Mouse (Mus musculus) heart, postnatal 36 days (tissue): ENCODE measurements around the gene Slc25a35. TPM values are rescaled to one million over a fixed set of nuclear protein-coding genes. Genes with fewer than 3 reads are reported as not detected.
A peak's percentile ranks its signal among the peaks of the same experiment; 100 is the strongest.
"Not testable (repeated sequence)": the region's sequence is repeated elsewhere in the genome, so short reads cannot be mapped to it uniquely, and the experiment has no call there.

Source experiments
- DNase-seq, 2 experiments: peaks; one replicate each; pipeline ENCODE4 v3.0.0; 2021 to 2022
- intact Hi-C: fragments of 180-260 bp; cut with DNase I; formaldehyde crosslinking; loops from one replicate; pipeline ENCODE4 v1.15.1; 2025
- microRNA-seq, 2 experiments: library from miRNA; unstranded; fragments of <30 nt; microRNA quantifications; one replicate each; pipeline ENCODE4 v1.2.0; 2021; ENCODE audit warnings: borderline number of aligned reads in 2 of 2
- total RNA-seq, 2 experiments: library from RNA; stranded (reverse); gene quantifications; 2 replicates each; pipeline ENCODE4 v1.2.3; 2021

Slc25a35 gene
- total RNA-seq, 2 experiments from 2014 or later, result 5.0 to 5.8 TPM

GRCm38 (mm10) chr11:69002782-69003181 lies 34.9 kb downstream of the Slc25a35 start:
- intact Hi-C loops, DNase-seq: not testable (repeated sequence)

- intact Hi-C loops, result no loop called here
- DNase-seq, result no peak
Measured at GRCm38 (mm10) chr11:69003592-69003991, 35.7 kb downstream of the Slc25a35 start.

- intact Hi-C loops, result no loop called here
- no peak for DNase-seq
Measured at GRCm38 (mm10) chr11:69005193-69005592, 37.3 kb downstream of the Slc25a35 start.

- intact Hi-C loops, DNase-seq: not testable (repeated sequence)
Measured at GRCm38 (mm10) chr11:69006575-69006974, 38.6 kb downstream of the Slc25a35 start.

- intact Hi-C loops, result no loop called here
- DNase-seq, result peak; percentile 87 to 89
Measured at GRCm38 (mm10) chr11:69008182-69009121, 40.5 kb downstream of the Slc25a35 start, which contains the start of gene Pfas. Gene Pfas, minus strand, starts transcription at chr11:69008460.

- intact Hi-C loops, result no loop called here
- DNase-seq, result no peak
Measured at GRCm38 (mm10) chr11:69009508-69009907, 41.6 kb downstream of the Slc25a35 start.

GRCm38 (mm10) chr11:69010400-69011323 lies 42.7 kb downstream of the Slc25a35 start:
- no peak for DNase-seq
- intact Hi-C loops, result loop anchor here (5.0 kb wide), 1 partner anchor 43 kb away; the partner anchor contains the start of gene Slc25a35

GRCm38 (mm10) chr11:69011445-69011844 lies 43.5 kb downstream of the Slc25a35 start:
- not testable (repeated sequence) for DNase-seq
- intact Hi-C loops, result loop anchor here (5.0 kb wide), 1 partner anchor 44 kb away; the partner anchor contains the start of gene Slc25a35

- intact Hi-C loops, result loop anchor here (5.0 kb wide), 1 partner anchor 45 kb away; the partner anchor contains the start of gene Slc25a35
- peak; percentile 87 to 89 for DNase-seq
Measured at GRCm38 (mm10) chr11:69012071-69012601, 44.2 kb downstream of the Slc25a35 start.

- DNase-seq, result peak; percentile 86 to 88
- intact Hi-C loops, result no loop called here
Measured at GRCm38 (mm10) chr11:69015644-69016441, 47.9 kb downstream of the Slc25a35 start, which contains the start of gene Ctc1. Gene Ctc1, plus strand, starts transcription at chr11:69015911.

GRCm38 (mm10) chr11:69016755-69017154 lies 48.8 kb downstream of the Slc25a35 start:
- intact Hi-C loops, result no loop called here
- DNase-seq, result no peak

- intact Hi-C loops, result no loop called here
- DNase-seq, result no peak
Measured at GRCm38 (mm10) chr11:69020691-69021090, 52.8 kb downstream of the Slc25a35 start.

Small RNA genes within 50 kb of the gene (microRNA-seq; reads per million reads assigned to microRNA genes)
- gene Mir3062, result 0 to 0.67 reads per million in 2 experiments

Other genes starting within 250 kb of the Slc25a35 start
- 10 to 100 TPM; 60.9 to 71.3 TPM for gene Ndel1, start 96.3 kb upstream of the Slc25a35 start, total RNA-seq
- not detected for gene Rnf222, start 79.6 kb upstream of the Slc25a35 start, total RNA-seq
- 100 to 1,000 TPM; 655 to 678 TPM for gene Rpl26, start 66.5 kb upstream of the Slc25a35 start, total RNA-seq
- gene Odf4, start 41.0 kb upstream of the Slc25a35 start, total RNA-seq, result not detected
- gene Arhgef15, start 10.7 kb upstream of the Slc25a35 start, total RNA-seq, result 10 to 100 TPM; 25.6 to 32.5 TPM
- 10 to 100 TPM; 78.9 to 97.0 TPM for gene Rangrf, start 7.1 kb downstream of the Slc25a35 start, total RNA-seq
- 1 to 10 TPM; 5.8 to 8.3 TPM for gene Pfas, start 40.3 kb downstream of the Slc25a35 start, total RNA-seq
- gene Ctc1, start 47.8 kb downstream of the Slc25a35 start, total RNA-seq, result 10 to 100 TPM; 12.5 to 14.3 TPM
- 1 to 10 TPM in 1 of 2 experiments, under 1 TPM in 1; 0.72 to 1.2 TPM for gene Aurkb, start 77.5 kb downstream of the Slc25a35 start, total RNA-seq
- gene Borcs6, start 91.6 kb downstream of the Slc25a35 start, total RNA-seq, result 10 to 100 TPM; 16.0 to 17.1 TPM
- 1 to 10 TPM; 4.2 to 6.1 TPM for gene Tmem107, start 102.7 kb downstream of the Slc25a35 start, total RNA-seq
- gene Vamp2, start 120.4 kb downstream of the Slc25a35 start, total RNA-seq, result 10 to 100 TPM; 50.5 to 72.7 TPM
- gene Per1, start 127.1 kb downstream of the Slc25a35 start, total RNA-seq, result 10 to 100 TPM; 34.2 to 82.1 TPM
- not detected for gene Hes7, start 152.3 kb downstream of the Slc25a35 start, total RNA-seq
- under 1 TPM in 1 of 2 experiments, not detected in 1; 0.22 TPM for gene 9130213A22Rik, start 154.5 kb downstream of the Slc25a35 start, total RNA-seq
- gene Aloxe3, start 157.8 kb downstream of the Slc25a35 start, total RNA-seq, result not detected
- not detected for gene Alox12b, start 188.9 kb downstream of the Slc25a35 start, total RNA-seq
- gene Alox8, start 229.7 kb downstream of the Slc25a35 start, total RNA-seq, result 1 to 10 TPM; 1.4 to 2.1 TPM